Mouse (Mus musculus): ENCODE measurements around the gene Camk1d.
A peak's percentile ranks its signal among the peaks of the same experiment; 100 is the strongest.
"Not testable (repeated sequence)": the region's sequence is repeated elsewhere in the genome, so short reads cannot be mapped to it uniquely, and the experiment has no call there.

Camk1d gene

GRCm38 (mm10) chr2:5319138-5319537, 395.2 kb downstream of the Camk1d start:
- no peak for DNase-seq (ENCODE audit: low spot score)

DNA sequence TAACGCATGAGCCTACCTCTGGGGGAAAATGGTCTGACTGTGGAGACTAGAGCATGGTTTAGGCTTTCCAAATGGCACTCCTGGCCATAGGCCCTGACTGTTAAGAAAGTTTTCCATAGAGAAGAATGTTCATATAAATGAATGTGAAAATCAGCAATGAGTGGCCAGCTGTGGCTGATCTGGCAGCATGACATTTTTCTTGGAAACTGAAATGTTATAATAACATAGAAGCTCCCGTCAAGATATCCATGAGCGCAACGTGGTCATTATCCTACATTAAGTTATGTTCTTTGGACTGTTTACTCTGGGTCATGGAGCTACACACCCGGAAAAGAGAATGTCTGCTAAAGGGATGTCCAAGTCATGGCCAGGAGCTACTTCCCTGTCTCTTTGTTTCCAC, 397.6 kb downstream of the Camk1d start:
- DNase-seq (ENCODE audit: low spot score) = no peak

DNA sequence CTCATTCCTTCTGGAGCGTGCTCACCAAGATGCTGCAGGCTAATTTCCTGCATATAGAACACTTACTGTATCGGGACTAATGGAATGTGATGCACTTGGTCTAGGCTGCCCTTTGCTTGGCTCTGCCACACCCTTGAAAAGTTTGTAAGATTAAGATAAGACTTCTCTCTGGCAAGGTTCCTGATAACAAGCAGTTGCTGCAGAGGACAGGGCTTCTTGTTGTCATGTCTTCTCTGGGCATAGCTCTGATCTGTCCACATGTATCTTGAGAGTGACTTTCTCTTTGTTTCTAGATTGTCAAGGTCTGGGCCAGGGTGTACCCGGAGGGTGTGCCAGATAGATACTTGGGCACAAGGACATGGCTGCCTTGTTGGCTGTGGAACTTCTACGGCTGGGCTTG, 398.1 kb downstream of the Camk1d start:
- no peak for DNase-seq (ENCODE audit: low spot score)

DNA sequence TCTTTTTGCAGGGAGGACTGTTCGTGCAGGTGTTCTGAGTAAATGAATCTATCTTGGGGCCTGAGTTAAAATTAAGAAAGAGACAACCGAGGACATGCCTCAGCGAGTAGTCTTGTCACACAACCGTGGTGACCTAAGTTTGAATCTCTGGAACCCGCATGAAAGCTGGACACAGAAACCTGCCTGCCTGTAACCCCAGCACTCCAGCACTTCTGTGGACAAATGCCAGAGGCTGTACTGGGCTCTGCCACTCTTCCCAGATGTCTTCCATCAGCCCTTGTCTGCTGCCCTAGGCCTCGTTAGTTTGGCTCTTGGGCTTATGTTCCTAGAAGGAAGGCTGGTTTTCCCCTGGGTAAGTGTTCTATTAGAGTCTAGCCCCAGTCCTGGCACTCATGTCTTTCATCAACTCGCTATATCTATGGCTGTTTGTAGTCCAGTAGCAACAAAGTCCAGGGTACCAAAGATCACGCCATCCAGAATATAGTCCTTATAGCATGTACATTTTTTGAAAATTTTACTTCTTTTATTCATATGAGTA, 399.0 kb downstream of the Camk1d start:
- no peak for DNase-seq (ENCODE audit: low spot score)

DNA sequence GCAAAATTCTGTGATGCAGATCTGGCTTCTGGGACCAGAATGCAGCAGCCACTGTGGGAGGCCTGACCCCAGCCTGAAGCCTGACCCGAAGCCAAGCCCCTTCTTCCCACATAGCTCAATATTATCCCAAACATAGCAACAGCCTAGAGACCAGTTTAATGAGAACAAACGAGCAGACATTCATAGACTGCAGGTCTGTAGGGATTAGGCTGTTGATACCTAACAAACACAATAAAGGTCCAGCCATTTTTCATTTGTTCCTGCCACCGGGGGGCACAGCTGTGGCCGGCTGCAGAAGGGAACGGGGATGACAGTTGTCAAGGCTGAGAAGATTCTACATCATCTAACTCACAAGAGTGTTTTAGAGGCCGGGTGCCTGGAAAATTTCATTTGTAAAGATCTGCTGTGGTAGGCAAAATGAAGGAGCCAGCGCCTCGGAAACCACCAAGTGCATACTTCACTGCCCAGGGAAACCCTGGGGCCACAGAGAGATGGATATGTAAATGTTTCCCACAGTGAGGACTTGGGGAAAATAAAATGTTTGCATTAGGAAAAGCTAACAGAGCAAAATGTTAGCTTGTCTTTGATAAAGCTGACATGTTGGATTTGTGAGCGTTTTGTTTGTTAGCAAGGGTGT, 399.7 kb downstream of the Camk1d start:
- DNase-seq (ENCODE audit: low spot score) = no peak

DNA sequence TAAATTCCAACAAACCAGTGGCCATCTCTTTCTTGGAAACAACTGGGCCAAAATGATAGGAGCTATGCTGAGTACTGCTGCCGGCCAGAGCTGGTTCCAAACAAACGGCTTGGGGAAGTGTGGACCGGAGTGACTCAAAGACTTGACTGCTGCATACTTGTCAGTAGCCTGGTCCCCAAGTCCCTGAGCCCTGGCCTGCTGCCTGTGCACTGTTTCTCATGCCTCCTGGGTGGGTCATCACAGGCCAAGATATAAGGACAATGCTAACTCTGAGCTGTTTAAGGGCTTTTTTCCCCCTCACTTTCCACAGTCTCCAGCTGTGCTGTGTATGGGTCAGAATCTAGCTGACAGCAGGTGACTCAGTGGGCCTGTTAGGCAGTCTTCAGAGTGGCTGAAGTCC, 409.2 kb downstream of the Camk1d start:
- no peak for DNase-seq (ENCODE audit: low spot score)

DNA sequence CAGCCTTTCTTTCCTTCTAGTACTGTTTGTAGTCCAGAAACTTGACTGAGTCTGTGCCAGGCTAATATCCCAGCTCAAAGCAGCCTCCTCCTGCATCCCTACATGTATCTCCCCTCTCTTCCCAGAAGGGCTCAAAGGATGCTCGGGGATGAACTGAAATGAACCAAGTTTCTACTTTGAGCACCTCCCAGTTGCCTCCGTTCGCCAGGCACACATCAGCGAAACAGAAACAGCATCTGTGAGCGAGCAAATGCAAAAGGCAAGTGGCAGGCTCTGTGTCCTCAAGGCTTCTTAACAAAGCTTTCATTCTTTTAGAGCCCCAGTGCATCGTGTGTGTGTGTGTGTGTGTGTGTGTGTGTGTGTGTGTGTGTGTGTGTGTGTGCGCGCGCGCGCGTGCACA, 409.9 kb downstream of the Camk1d start:
- DNase-seq (ENCODE audit: low spot score) = no peak

GRCm38 (mm10) chr2:5301286-5301685, 413.0 kb downstream of the Camk1d start:
- no peak for DNase-seq (ENCODE audit: low spot score)

GRCm38 (mm10) chr2:5298071-5298470, 416.2 kb downstream of the Camk1d start:
- DNase-seq (ENCODE audit: low spot score) = no peak

- DNase-seq (ENCODE audit: low spot score) = no peak
Measured at GRCm38 (mm10) chr2:5296749-5297545, 417.4 kb downstream of the Camk1d start.

- DNase-seq (ENCODE audit: low spot score) = no peak
Measured at GRCm38 (mm10) chr2:5295098-5295497, 419.2 kb downstream of the Camk1d start.

DNA sequence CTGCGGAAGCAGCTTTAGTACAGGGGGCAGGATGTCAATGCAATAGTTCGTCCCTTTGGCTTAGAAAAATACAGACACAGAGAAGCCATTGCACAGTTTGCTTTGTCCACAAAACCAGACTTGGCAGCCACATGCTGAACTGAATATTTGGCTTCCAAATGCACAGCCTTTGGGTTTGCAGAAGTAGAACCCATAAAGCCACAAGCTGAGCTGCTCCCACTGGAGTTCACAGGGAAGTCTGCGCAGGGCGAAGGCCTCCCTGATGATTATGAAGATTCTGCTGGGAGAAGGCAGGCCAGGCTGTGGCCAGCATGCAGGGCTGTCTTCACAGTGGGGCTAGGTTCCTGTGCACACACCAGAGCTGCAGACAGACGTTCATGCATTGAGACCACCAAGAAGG, 419.9 kb downstream of the Camk1d start:
- DNase-seq (ENCODE audit: low spot score) = no peak

DNA sequence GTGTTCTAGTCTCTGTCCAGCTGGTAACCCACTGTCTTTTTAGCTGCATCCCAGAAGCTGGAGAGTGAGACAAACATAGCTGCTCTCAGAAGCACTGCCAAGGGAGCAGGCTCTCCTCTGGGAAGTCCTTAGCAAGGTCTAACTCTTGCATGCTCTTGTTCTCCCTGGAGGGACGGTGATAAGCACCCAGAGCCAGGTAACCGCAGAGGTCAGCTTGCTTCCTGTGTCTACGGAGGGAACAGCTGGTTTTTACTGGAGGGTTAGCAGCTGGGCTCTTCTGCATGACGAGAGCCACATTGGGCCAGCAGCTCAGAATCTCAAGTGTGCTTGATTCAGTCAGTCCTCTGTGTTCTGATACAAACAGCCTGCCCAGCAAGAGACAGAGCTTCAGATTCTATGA, 425.7 kb downstream of the Camk1d start:
- no peak for DNase-seq (ENCODE audit: low spot score)

- no peak for DNase-seq (ENCODE audit: low spot score)
Measured at GRCm38 (mm10) chr2:5287044-5287380, 427.3 kb downstream of the Camk1d start.

- peak; percentile 28 for DNase-seq (ENCODE audit: low spot score)
Measured at GRCm38 (mm10) chr2:5286189-5287043, 427.9 kb downstream of the Camk1d start.

DNA sequence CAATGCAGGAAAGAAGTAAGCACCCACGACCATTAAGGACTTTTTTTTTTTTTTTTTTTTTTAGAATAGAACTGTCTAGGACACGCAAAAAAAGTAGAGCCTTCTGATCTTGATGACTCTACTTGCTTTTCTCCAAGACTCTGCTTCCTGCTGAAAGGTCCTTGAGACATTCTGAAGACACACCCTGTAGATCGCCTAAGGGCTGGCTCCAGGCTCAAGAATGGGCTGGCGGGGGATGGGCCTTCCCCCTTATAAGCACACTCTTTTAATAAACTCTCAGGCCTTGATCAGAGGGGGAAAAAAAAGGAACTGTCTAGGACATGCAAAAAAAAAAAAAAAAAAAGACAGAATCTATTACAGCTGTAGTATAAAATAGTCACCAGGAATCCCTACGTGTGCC, 430.0 kb downstream of the Camk1d start:
- no peak for DNase-seq (ENCODE audit: low spot score)

- no peak for DNase-seq (ENCODE audit: low spot score)
Measured at GRCm38 (mm10) chr2:5282623-5283022, 431.7 kb downstream of the Camk1d start.

- DNase-seq (ENCODE audit: low spot score) = no peak
Measured at GRCm38 (mm10) chr2:5267980-5268379, 446.3 kb downstream of the Camk1d start.

GRCm38 (mm10) chr2:5262279-5262678, 452.0 kb downstream of the Camk1d start:
- no peak for DNase-seq (ENCODE audit: low spot score)

DNA sequence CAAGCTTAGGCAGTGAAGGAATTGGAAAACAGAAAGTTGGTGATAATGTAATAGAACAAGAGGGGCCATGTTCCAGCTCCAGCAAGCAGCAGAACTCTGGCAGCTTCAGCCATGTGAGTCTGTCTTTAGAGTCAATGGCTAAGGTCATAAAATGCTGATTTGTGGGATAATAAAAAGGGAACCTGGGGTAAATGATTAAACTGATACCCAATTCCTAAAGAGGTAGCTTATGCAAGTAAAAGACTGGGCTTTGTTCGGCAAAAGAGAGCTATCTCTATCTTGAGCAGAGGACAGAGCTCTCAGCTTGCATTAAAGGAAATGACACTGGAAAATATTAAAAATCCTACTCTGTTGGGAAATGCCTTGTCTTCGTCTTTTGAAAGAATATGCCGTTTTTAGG, 456.1 kb downstream of the Camk1d start:
- no peak for DNase-seq (ENCODE audit: low spot score)

DNA sequence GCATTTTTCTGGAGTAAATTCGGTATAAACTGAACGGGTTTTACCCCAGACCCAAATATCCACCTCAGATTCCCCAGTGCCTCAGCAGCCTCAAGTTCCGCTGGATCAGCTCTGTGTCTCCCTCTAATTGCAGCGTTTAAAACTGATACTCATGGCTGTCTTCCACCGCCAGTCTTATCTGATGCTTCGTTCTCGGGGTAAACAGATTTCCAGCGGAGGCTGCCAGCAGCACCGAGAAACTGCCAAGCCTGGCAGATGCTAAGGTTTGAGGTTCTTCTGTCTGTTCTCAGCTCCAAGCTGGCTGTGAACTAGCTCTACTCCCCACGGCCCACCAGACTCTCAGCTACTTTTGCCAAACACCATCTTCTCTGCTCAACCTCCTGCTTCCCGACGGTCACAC, 464.3 kb downstream of the Camk1d start:
- peak; percentile 38 for DNase-seq (ENCODE audit: low spot score)

- DNase-seq (ENCODE audit: low spot score) = not testable (repeated sequence)
Measured at GRCm38 (mm10) chr2:5249199-5249598, 465.1 kb downstream of the Camk1d start.
